Mouse (Mus musculus) ovary, postnatal 36 days (tissue): Measurements from ENCODE around the gene Tesk2.
"Not testable (repeated sequence)": the region's sequence is repeated elsewhere in the genome, so short reads cannot be mapped to it uniquely, and the experiment has no call there.

Source experiments
- DNase-seq: peaks from one replicate; pipeline ENCODE4 v3.0.0; 2022; ENCODE audit warnings: low spot score, mixed read lengths

The Tesk2 gene

GRCm38 (mm10) chr4:116792453-116792852 lies 71.7 kb downstream of the Tesk2 start:
- DNase-seq: no peak

GRCm38 (mm10) chr4:116794273-116794672 lies 73.5 kb downstream of the Tesk2 start:
- DNase-seq: no peak

DNA sequence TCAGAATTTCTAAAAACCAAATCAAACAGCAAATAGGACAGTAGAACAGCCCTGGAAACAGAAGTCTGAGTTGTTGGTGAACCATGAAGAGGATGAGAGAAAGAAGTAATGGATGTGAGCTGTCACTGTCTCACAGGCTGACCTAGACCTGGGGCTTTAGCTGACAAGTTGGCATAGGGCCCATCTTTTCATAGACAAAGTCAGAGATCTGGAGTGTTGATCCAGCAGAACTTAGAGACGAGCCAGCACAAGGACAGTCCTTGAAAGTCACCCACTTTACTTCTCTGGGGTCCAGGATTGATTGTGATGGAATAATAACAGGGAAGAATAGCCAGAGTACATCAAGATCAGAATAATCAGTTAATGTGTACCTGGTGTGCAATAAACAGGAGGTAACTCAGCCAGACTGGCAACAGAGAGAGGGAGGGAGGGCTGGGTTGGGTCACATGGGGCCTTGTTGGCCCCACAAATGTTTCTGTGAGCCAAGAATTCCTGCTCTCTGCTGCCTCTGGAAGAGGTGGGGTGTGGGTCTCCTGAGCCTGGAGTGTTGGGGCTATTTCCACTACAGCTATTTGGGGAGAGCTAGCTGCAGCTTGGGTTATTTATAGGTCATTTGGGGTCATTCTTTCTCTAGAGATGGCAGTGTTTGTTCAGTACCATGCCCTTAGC lies 75.8 kb downstream of the Tesk2 start:
- no peak for DNase-seq

- DNase-seq: no peak
Measured at GRCm38 (mm10) chr4:116799901-116800300, 79.2 kb downstream of the Tesk2 start.

GRCm38 (mm10) chr4:116807197-116808129 lies 86.7 kb downstream of the Tesk2 start, which contains the start of the genes Toe1 and Mutyh:
Toe1 (minus strand) TSS chr4:116807640.
Mutyh (plus strand) TSS chr4:116807723.
- peak; percentile 94 for DNase-seq

GRCm38 (mm10) chr4:116811012-116811411 lies 90.3 kb downstream of the Tesk2 start:
- DNase-seq: no peak

GRCm38 (mm10) chr4:116815276-116815675 lies 94.5 kb downstream of the Tesk2 start:
- no peak for DNase-seq

GRCm38 (mm10) chr4:116817486-116817885 lies 96.7 kb downstream of the Tesk2 start:
- no peak for DNase-seq

DNA sequence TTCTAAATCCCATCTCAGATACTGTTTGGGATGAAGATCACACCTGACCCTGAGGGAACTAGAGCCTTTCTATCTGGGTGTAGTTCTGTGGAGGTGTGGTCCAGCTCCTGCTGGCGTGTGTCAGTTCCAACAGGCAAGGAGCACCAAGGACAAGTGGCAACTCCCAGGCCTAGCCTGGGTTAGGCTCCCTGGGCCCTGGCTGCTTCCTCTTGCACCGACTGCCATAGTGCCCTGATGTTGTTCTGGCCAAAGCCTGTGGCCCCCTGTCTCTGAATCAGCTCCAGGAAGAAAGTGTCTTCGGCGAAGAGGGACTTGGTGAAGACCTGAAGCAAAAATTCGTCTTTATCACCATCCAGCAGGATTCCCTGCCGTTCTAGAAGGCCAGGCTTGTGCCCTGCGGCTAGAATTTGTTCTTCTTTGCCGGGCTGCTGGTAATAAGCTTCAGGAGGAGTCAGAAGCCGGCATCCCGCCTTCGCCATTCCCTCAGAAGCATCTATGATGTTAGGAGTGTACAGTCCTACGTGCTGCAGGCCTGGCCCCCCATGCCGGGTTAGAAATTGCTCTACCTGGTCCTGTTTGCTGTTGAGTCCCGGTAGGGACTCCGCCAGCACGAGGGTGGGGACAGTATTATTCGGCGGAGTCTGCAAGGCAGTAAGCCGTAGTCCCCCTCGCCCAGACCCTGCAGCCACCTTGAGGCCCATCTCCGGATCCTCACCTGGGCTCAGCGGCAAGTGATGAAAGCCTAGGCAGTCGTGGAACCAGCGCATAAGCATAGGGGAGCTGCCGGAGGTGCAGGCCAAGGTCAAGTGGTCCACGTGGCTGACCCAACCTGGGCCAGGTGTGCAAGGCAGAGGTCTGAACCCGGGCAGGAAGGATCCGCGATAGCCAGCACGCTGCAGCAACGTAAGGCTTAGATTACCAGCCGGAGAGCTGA lies 99.5 kb downstream of the Tesk2 start:
- DNase-seq: no peak

- peak; percentile 78 for DNase-seq
Measured at GRCm38 (mm10) chr4:116820902-116821693, 100.3 kb downstream of the Tesk2 start.

DNA sequence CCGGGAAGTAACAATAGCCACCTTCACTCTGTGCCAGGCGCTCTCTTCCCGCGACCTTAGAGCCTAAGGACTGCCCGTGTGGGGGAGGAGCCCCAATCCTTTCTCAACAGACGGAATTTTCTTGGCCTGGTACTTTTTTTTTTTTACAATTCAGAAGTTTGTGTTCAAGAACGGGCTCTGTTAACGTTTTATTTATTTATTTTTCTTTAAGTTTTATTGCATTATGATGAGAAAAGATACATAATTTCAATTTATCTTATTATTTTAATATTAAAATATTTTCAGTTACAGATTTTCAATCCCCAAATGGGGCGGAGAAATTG lies 100.9 kb downstream of the Tesk2 start, which contains the start of gene Hpdl:
Gene Hpdl, minus strand, starts transcription at position 14 of the 323 bp plus-strand sequence.
- DNase-seq: no peak

DNA sequence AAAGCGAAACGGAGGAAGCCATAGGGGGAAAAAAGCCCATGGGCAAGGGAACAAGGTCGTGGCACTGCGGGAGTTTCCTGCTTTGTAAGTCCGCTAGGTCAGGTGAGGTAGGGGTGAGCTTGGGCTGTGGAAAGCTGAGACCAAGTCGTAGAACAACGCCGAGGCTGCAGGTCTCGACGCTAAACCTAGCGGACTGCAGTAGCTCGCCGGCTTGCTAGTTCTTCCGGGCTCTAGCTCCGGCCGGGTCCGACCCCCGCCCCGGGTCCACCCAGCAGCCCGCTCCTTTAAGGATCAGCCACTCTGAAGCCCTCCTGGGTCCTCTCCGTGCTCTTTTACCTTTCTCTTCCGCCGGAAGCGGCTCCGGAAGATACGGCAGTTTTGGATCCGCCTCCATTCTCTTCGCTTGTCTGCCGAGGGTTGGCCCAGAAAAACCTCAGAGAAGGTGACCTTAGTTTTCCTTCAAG lies 103.8 kb downstream of the Tesk2 start:
- peak; percentile 67 for DNase-seq

DNA sequence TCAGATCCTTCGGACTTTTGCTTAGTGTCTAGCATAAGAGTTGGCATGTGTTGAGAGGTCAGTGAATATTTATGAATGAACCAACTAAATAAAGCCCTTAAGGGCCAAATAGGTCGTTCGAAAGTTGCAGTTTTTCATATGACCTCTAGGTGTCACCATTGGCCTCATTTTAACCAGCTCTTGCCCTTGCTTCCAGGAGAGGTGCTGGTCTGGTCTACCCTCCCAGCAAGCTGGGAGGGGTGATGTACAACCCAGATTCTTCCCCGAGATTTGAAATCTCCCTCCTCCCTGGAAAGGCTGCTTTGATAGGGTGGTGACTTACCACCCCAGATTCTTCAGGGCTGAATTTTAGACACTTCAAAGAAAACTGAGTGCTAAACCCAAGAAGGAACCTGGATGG lies 107.1 kb downstream of the Tesk2 start:
- DNase-seq: no peak

DNA sequence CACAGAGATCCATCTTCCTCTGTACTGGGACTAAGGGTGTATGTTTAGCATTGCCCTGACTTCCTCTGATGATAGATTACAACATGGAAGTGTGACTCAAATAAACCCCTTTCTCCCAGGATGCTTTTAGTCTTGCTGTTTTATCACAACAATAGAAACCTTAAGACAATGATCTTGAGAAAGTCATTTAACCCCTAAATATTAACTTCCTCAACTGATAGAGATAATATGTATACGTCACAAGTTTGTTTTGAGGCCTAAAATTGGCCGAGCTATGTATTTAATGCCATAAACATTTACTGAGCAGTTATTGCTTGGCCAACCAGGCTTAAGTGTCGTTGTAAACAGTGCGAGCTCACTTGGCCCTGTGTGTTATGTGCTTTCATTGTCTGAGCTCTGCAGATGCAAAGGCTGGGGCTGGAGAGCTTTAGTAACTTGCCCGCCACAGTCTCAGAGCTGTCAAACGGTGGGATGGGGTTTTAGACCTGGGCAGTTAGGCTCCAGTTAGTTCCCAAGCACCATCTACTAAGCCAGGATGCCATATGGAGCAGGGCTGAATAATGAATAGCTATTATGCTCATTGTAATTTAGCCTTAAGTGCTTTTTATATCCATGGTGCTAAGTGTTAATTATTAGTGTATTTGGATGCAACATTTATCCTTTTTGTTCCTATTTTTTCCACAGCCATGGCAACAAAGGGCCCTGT lies 108.8 kb downstream of the Tesk2 start:
- no peak for DNase-seq

GRCm38 (mm10) chr4:116830070-116830368 lies 109.3 kb downstream of the Tesk2 start:
- DNase-seq: no peak

DNA sequence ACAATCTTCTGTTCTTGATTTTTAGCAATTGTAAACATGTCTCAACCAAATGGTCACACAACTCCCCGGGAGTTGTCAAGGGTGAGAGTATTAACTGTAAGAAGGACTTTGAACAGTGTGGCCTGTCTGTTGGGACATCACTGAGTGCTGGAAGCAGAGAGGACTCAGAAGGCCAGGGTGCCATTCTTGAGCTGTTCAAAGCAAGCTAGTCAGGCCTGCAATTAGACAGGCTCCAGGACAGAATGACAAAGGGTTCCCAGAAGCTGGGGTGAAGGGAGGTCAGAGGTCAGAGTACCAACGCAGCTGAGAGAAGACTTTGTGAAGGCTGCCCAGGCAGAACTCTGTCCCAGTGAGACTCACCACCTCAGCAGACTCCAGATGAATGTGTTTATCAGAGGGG lies 118.3 kb downstream of the Tesk2 start:
- no peak for DNase-seq

GRCm38 (mm10) chr4:116840096-116840495 lies 119.3 kb downstream of the Tesk2 start:
- not testable (repeated sequence) for DNase-seq

DNA sequence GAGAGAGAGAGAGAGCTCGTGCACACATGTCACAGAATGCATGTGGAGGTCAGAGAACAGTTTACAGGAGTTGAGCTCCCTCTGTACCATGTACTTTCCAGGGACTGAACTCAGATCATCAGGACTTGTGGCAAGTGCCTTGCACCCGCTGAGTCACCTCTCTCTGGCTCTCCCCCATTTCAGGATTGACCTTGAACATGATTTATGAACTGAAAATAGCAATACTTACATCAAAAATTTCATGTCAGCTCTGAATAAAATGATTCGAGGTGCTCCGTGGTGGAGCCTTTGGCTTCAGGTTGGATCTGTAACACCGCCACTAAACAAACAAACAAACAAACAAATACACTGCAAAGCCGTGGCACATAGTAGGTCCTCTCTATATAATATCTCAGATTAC lies 120.1 kb downstream of the Tesk2 start:
- DNase-seq: no peak

GRCm38 (mm10) chr4:116844324-116844723 lies 123.6 kb downstream of the Tesk2 start:
- no peak for DNase-seq

DNA sequence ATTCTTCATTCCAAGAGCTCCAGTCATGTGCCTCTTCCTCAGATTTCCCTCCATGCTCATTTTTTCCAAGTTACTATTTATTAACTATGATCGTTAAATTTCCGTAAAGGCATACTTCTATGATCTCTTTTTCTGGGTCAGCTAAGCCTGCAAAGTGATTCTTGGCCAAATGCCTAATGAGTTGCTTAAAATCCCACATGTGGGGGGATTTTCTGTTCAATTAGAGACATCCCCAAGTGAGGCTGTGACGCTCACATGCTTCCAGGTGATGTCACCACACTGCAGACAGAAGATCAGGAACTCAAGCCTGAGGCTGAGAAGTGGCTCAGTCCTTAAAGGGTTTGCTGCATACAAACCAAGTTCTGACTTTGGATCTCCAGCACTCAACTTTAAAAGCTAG lies 129.2 kb downstream of the Tesk2 start:
- no peak for DNase-seq

DNA sequence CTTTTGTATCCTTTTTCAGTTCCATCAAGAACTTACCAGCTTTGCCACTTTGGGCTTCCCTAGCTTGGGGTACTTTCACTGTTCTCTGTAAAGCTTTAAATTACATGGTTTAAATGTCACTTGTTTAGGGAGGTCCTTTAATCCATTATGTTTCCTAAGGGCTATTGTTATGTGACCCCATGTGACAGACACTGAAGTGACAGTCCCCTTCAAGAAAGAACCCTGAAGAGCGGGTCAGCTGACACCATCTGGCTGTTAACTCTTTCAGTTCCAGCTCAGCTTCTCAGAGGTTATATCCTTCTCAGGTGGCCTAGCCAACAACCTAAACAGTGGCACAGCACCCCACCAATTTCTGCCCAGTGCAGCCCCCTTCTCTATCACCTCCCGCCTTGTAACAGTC lies 133.5 kb downstream of the Tesk2 start:
- no peak for DNase-seq
